Mouse (Mus musculus) mouse embryonic stem cell (cell line): Measurements from ENCODE around the gene Olfr146.

Source experiments
- in situ Hi-C, 2 experiments: fragments of 300-500 bp; cut with MboI; formaldehyde crosslinking; loops; 1 replicate in 1 of 2; 3 replicates in 1 of 2; pipeline ENCODE4 v1.14.3; 2019 to 2020; ENCODE audit warnings: low sequenced_read_pairs in 2 of 2, low pct_unique_long_range_greater_than_20kb in 1 of 2, mixed read lengths in 1 of 2; ENCODE audit not compliant: unreplicated experiment in 1 of 2

Olfr146 gene

DNA sequence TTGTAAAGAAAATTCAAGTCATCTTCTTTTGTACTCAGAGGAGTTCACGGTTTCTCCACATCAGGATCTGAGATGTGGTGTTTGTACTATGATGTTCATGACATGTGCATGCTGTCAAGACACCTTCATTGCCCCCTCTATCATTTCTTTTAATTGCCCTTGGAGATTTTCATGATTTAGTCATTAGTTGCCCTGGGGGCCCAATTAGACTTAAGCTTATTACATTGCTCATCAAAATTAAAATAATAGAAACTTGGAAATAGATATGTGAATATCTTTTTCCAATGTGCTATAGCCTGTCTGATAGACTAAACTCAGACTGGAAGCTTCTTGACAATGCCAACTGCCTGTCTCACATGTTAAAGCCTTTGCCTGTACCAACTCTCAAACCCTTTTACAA, at the start of gene Olfr146:
Olfr146 (minus strand) TSS at position 101 of the 400 bp plus-strand sequence.
- in situ Hi-C loops = no loop called here

DNA sequence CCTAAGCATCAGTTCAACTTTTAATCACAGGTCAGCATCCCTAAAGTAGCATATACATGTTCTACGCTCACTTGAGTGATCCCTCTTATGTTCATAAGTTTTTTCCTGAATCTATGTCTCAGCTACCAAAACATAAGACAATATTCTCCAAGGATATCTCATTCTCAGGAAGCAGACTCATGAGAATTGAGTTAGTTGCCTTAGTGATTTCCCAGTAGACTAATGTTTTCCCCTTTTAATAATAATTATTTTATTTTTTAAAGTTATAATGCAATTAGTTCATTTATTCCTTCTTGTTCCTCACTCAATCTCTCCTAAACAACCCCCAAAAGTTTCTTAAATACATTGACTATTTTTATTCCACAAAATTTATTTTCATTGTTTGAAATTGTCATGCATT, 41.7 kb upstream of the Olfr146 start, which contains the start of gene Olfr937:
Olfr937 (minus strand) TSS at position 101 of the 400 bp plus-strand sequence.
- in situ Hi-C loops = no loop called here

GRCm38 (mm10) chr9:38999583-38999982, 23.6 kb downstream of the Olfr146 start, which contains the start of gene Olfr935:
Gene Olfr935, minus strand, starts transcription at chr9:38999683.
- in situ Hi-C loops = no loop called here

DNA sequence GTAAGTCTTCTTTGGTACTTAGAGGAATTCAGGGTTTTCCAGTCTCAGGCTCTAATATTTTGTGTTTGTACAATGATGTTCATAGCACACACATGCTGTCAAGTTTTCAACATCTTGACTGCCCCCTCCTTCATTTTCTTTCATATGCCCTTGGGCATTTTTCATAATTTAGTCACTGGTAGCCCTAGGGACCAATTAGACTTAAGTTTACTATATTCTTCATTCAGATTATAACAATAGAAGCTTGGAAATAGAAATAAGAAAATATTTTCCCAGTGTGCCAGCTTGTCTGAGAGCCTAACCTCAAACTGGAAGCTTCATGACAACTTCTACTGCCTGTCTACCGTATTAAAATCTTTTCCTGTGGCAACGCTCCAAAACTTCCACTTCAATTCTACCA, 35.0 kb downstream of the Olfr146 start, which contains the start of gene Olfr934:
Olfr934 (minus strand) TSS at position 101 of the 400 bp plus-strand sequence.
- in situ Hi-C loops = no loop called here

GRCm38 (mm10) chr9:38972013-38972412, 51.2 kb downstream of the Olfr146 start, which contains the start of gene Olfr933:
Gene Olfr933, plus strand, starts transcription at chr9:38972313.
- in situ Hi-C loops = no loop called here
